Mouse (Mus musculus) frontal cortex, postnatal 14 days (tissue): ENCODE measurements at regions not wholly inside any gene's neighbourhood (a gene's known extent, or its start where the extent isn't known, plus 50 kb on each side); places are given as distances from the start of the nearest gene placed in this dataset.

Source experiments
- DNase-seq, 2 experiments: peaks; one replicate each; pipeline ENCODE4 v3.0.0; 2022; ENCODE audit warnings: low spot score in 2 of 2

DNA sequence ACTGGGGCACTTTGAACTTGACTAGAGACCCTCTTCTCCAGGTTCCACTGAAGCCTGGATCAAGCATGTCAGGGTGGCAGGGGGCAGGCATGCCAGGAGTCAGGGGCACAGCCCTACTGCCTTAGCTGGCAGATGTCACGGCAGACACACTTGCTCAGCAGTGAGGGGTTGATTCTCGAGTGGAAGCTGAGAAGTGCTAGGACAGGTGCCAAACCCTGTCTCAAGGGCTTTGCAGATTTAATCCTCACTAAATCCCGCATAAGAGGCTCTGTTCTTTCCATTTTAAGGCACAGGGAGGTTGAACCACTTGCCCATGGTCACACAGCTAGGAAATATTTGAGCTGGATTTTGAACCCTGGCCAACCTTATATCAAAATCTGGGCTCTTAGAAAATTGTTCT lies 223.5 kb upstream of the Mvb12b start:
- DNase-seq, result no peak

DNA sequence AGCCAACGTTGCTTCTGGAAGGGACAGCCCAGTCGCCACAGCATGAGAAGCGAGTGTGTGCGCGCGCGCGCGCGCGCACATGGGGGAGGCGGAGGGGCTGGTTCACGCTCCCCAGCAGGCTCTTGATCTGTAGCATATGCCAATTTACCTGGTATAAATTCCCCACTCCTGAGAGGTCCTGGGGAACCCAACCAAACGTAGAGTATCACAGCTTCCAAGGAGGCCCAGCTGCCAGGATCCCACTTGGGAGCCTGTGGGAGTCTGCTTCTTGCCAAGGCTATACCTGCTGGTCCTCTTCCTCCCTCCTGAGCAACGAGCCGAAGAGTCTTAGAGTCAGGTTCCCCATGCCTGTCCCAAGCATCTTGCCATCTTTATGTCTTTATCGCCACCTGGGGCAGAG lies 222.8 kb upstream of the Mvb12b start:
- DNase-seq, result no peak

DNA sequence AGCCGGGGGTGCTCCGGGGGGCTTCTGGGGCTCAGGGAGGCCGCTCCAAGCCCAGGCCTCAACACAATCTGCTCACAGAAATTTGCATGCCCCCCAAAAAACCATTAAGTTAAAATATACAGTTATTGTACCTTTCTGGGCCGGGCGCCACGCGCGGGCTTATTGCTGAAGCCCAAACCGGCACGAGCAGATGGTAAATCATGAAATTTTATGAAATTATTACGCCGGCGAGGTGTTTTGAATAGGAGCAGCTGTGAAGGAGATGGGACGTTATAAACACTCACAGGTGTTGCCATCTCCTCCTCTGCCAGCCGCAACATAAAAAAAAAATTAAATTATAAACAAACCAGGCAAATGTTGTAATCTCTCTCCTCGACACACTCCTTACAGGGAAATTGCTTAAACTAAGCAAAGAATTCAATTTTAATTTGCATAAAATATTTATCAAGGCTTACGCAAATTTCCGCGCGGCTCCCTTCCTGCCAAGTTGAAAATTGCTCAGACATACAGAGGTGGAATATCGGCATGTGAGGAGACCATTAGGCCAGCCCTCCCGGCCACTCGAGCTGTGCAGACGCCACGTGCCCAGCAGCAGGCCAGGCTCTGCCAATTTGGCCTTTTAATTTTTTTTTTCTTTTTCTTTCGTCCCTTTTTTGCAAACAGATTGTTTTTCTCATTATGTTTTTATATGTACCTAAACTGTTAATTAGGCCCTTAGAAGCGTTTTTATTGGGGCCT lies 220.0 kb upstream of the Mvb12b start:
- DNase-seq, result no peak

DNA sequence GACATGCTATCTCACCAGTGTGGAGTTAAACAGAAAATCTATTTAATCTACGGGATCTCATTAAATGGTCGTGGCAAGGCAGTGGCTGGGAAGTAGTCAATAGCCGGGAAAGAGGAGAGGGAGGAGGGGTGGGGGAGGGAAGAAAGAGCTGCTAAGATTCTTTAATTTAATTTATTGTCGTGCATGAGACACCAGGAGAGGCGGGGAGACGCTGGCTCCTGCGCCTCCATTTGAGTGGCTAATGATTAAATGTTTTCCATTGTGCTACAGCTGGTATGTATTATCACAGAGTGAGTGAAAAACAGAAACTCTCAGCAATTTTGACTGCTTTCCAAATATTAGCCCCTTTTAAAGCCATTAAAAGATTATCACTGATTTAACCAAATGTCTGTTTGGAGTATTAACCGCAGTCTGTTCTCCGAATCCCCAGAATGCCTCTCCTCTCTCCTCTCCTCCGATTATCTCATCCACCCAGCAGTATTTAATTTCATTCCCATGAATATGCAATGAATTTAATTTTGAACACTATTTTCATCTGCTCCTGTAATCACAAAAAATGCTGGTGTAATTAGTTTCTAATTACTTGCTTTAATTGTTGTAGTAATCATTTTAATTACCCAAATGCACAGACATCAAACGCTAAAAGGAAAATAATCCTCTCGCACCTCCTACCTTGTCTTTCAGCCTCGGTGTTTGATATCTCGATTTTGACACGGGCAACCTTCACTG lies 219.3 kb upstream of the Mvb12b start:
- no peak for DNase-seq

DNA sequence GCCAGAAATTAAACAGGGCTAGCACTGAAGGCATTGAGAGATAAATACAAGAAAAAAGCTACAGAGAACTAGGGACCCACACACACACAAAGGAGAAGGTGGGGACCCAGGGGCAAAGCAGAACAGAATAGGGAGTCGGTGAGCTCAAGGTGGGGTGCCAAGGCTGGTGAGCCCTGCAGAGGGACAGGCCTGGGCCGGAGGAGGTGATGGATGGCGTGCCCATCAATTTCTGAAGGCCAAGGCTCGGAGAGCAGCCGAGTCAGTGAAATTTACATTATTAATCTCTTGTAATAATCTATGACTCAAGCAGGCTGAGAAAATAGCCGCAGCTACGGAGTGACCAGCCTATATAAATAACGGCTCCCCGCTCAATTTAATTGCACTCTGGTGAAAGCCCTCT lies 218.5 kb upstream of the Mvb12b start:
- no peak for DNase-seq

DNA sequence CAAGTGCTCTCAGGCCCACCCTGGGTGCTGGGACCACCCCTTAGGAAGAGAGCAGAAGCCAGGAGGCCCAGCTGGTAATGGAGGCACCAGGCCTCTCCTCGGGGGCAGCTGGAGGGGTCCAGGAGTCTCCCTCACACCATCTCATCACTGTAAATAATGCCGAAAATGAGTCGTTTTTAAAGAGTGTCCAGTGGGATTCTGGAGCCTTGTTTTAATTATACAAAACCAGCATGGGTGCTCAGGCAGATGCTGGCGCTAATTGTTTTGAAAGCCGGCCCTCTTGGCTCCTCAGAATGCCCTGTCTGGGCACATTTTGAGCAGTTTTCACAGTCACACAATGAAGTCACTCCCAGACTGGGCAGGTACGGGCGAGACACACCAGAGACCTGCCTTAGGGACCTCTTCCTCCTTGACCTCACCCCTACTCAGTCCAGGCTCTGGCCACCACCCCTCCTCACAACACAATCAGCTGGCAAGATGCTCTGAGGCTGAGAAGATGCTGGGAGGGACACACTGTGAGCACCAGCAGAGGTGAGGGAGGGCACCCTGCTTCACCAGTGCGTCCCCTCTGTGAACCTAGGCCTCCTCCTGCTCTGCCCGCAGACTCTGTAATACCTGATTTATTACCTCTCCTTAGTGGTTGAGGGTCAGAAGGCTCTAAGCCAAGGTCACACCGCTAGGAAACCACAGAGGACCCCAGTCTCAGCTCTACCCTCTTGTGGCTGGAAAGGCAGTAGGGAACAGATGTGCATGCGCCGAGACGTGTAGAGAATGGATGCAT lies 217.7 kb upstream of the Mvb12b start:
- no peak for DNase-seq

DNA sequence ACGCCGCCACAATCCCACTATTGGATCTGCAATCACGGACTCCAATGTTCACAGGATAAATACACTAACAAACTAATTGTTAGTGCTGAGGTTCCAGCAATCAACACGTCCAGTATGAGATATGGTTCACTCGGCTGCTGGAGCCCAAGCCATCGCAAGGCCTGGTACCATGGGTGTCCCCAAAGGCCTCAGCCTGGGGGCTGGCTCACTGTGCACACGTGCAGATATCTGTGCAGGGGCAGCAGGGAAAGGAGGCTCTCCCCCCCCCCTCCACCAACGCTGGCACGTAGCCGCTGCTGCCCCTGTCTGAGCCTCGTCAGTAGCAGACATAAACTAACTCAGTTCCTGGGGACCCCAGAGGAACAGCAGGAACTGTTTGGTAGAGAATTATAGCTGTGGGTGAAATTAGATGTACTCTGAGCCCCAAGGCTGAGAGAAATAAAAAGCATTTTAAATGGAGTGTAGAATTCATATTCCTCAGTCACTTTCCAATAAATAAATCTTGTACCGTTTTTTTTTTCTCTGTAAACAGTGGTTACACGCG lies 210.3 kb upstream of the Mvb12b start:
- no peak for DNase-seq

DNA sequence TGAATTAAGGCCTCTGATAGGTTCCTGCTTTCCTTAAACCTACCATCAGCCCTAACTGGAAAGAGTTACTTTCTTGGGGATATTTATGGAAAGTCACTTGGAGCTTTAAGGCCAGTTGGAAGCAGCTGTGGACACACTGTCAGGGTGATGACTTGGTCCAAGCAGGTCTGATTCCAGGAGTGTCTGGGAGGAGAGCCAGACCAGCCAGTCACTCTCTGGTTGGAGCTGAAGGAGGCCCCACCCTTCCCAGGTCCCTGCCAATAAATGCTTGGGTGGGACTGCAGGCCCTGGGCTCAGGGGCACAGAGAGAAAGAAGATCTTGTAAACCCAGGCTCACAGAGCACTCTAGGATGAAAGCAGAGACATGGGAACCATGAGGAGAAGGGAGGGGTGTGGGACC lies 208.8 kb upstream of the Mvb12b start:
- no peak for DNase-seq

DNA sequence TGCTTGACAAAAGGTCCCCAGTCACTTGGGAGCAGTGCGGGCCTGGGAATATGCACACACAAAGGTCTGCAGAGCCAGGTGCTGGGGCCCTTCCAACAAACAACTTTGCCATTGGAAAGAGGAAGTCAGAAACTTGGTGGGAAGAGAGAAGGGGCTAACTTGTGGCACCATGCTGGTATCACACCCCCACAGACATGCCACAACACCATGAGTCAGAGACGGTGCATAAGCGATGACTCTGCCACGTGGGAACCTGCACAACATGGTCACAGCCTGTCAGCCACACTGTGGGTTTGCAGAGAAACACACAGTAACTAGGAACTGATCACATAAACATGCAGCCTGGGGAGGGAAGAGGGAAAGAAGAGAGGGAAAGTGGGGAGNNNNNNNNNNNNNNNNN lies 201.1 kb upstream of the Mvb12b start:
- no peak for DNase-seq

DNA sequence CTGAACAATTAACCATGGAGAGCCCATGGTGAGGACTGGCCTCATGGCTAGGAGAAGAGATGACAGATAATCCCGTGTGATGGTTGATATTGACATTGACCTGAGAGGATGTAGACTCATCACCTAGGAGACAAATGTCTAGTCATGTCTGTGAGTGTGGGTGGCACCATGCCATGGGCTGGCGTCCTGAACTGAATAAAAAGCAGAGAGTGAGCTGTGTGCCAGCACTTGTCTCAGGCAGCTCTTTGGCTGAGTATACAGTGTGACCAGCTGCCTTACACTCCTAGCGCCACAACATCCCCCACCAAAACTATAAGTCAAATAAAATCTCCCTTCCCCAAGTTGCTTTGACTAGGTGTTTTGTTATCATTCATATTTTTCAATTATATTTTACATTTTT lies 198.4 kb upstream of the Mvb12b start:
- DNase-seq, result peak; percentile 33 to 36

DNA sequence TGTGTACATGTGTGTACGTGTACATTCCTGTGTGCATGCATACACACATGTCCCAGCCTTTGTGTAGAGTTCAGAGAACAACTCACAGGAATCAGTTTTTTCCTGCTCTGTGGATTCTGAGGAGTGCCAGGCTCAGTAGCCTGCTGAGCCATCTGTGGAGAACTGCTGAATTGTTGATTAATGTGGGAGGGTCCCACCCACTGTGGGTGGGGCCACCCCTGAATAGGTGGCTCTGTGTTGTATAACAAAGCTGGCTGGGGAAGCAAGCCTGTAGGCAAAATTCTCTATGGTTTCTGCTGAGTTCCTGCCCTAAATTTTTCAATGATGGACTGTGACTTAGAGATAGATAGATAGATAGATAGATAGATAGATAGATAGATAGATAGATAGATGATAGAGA lies 196.8 kb upstream of the Mvb12b start:
- no peak for DNase-seq

DNA sequence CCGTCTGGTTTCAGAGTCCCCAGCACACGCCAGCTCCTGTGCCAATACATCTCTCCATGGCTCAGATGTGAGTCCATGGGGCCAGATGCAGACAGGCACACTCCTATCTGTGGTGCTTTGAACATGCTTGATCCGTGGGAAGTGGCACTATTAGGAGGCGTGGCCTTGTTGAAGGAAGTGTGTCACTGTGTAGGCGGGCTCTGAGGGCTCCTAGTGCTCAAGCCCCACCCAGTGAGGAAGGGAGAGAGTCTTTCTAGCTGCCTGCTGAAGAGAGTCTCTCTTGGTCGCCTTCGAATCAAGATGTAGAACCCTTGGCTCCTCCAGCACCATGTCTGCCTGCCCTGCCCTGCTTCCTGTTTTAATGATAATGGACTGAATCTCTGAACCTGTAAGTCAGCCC lies 194.7 kb upstream of the Mvb12b start:
- DNase-seq, result no peak

DNA sequence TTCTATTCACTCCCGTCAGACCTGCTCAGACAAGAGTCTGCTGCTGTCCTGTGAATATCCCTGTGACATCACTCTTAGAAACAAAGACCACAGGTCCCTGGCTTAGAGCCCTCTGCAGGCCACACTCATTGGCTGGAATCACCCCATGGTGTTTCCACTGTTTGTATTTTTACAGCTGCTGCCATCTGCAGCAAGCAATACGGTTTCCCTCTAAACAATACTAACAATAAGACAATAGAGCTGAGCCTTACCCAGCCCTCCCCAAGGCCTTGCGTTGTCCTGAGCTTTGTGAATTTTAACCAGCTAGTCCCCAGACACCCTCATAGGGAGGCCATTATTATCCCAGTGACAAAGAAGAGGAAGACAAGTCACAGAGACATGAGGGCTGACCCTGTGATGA lies 192.4 kb upstream of the Mvb12b start:
- DNase-seq, result no peak

DNA sequence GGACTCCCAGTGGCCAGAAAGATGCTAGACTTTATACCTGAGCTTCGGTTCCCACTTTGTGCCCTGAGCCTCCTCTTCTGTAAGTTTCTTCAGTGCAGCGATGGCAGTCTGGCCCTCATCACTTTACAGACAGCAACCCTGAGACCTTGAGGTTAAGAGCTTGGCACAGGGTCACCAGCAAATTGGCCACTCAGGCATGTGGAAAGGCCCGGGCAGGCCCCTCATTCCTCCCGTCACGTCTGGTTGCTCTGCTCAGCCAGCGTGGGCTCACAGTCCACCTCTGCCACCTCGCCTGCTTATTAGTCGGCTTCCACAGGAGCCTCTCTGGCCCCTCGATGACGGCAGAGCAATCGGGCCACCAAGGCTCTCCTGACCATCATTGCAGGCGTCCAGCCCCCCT lies 191.5 kb upstream of the Mvb12b start:
- no peak for DNase-seq

DNA sequence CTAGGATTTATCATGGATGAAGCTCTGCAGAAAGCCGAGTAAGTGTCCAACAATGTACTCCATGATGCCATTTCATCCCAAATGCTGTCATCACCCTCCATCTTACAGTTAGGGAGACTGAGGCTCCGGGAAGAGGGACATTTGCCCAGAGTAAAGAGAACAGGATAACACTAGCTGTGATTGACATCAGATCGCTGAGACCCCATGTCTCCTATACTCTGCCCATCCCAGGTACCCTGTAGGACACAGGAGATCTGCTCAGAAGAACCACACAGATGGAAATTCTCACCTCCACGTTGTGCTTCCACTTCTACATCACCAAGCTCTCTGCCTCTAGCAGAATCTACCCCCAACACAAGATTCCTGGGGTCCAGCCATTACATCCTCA lies 191.1 kb upstream of the Mvb12b start:
- no peak for DNase-seq

DNA sequence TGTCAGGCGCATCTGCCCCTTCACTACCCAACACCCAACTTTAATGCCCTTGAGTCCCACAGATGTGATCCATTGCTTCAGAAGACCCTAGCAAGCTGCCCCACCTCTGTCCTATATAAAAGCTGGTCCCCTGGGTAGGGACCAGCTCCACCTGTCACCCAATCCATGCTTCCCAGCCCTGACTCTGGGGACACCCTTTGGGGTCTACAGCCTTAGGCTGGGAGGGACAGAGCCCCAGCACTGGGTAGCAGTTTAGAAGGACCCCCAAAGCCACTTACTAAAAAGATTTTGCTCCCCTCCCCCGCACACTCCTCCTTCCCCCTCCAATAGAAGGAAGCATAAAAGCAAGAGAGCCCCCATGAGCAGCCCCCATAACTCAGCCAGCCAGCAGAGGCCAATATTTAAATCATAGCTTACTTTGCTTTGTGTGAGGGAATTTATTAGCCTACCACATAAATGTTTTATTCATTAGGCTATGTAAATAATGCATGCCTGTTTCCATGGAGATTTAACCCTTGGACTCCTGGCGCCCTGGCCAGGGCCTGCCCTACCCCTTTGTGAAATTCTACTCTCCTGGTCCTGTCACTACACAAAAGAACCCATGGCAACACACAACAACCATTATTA lies 190.6 kb upstream of the Mvb12b start:
- no peak for DNase-seq

DNA sequence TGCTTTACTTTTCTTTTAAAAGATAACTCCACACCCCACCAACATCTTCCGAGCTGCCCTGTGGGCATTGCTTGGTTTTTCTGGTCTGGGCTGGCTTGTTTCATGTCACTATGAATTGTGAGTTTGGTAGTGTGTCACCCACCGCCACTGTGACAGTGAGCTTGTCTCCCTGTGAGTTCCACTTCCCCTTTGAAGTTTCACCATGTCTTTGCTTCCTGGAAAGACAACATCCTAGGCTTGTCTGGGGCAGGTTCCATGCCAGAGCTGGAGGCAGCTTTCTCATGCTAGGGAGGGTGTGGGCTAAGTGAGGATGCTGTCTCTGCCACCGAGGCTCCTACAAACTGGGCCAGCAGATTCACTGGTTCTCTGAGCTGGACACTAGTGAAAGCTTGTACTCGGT lies 188.6 kb upstream of the Mvb12b start:
- no peak for DNase-seq

DNA sequence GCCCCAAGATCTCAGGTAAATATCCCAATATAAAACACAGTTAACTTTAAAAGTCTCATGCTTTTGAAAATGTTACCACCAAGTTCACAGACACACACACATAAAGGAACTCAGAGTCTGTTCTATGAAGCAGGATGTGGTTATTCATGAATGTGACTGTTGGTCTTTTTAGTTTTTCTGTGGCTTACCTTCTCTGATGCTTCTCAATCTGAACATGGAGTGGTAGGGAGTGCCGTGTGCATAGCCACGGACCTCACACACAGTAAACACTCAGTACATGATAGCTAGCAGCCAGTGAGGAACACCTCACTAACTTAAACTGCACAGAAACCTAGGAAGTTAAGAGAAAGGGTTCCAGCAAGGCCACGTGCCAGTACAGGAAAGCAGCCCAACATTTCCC lies 186.3 kb upstream of the Mvb12b start:
- no peak for DNase-seq

DNA sequence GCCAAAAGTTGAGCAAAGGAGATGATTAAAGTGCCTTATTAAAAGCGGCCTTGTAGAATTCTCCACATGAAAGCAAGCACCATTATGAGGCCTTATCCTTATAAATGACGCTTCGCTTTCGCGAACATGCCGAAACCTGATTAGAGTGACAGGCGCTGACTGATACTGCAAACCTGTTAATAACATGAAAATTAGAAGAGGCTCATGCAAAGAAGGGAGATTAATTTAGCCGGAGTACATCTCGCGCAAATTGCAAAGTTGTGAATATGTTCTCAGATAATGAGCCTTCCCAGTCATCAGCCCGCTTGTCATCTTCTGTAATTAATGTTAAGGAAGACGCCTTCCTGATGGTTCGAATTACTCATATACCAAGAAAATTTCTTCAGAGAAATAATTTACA lies 177.8 kb upstream of the Mvb12b start:
- DNase-seq, result no peak

DNA sequence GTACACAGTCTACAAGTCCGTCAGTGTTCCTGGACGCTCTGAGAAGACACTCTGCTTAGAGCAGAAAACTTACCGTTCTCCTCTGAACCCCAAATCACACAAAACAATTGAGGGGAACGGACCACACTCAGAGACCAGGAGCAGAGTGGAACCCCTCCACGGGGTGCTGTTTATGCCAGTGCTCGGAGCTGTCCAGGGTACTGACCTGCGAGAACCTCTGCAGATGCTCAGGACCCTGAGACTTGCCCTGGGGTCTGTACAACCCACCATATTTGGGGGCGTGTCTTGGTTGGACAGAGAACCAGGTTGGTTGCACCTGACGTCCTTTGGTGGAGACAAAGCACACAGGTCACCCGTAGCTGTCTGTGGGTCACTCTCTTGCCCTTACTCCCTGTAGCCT lies 177.3 kb upstream of the Mvb12b start:
- DNase-seq, result no peak

DNA sequence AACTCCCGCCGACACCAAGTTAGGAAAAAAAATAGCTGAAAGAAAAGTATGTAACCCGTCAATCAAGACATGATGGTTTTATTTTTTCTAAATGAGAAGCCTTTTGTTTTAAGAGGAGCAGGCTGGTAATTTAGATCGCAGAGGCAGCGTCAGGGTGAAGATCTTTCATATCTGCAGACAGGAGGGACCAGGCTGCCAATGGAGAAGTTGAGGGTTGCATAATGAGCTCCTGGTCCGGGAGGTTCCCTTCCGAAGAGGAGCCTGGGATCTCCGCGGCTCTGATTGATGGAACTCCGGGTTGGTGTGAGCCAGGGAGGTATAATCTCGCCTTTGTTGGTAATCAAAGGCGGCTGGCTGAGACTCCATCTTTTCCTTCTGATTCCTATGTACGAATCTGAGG lies 168.8 kb upstream of the Mvb12b start:
- DNase-seq, result no peak

DNA sequence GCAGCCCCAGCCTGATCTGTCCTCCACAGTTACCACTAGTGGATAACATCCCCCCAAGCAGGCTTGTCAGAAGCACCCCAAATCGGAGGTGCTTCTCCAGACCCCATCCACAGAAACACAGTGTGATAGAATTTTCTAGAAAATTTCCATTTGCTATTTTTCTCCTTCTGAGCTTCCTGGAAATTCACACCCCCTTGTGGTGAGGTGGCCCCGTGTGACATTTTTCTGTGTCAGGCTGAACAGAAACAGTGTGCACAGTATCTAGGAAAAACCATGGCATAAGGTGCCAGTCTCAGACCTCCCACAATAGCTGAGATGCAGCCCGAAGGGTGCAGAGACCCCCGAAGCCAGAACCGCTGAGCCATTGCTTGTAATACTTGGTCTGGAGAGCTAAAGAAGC lies 155.3 kb upstream of the Mvb12b start:
- DNase-seq, result no peak
